Mouse (Mus musculus): ENCODE data around the gene Guk1.

DNA sequence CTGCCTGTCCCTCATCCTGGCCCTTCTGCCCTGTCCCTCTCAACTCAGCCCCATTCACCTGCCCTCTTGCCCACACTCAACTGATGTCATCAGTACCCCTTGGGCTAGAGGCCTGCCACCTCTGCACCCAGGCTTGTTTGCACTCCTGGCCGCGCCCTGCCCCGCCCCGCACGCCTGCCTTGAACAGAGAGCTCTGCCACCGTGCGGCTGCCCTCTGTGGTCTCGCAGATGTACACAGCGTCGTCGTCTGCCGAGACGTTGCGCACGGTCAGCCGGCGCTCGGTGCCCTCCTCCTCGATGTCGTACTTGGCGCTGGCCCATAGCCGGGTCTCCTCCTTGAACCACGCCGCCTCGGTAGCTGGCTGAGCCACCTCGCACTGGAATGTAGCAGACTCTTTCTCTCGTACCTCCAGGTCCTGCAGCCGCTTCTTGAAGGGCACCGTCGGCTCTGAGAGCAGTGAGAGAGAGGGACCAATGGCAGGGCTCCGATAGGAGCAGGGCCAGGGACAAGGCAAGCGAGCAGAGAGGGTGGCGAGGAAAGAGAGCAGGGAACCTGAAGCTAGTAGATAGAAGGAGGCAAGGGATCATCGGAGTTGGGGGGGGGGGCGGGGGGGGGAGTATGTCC lies 57.5 kb downstream of the Guk1 start:
- TF ChIP-seq CTCF (IDR thresholded peaks at IDR 0.05; ENCODE audit: control insufficient read depth, insufficient read depth, insufficient read length) (no peak), FOSL1 (IDR thresholded peaks at IDR 0.05; ENCODE audit: insufficient read depth, low read length, poor library complexity, severe bottlenecking) (no peak), USF1 (IDR thresholded peaks at IDR 0.05; ENCODE audit: low read depth) (no peak), MYOD1 (IDR thresholded peaks at IDR 0.05; ENCODE audit: control insufficient read depth, insufficient read length, low read depth) (no peak)

Measured in C2C12 (cell line).